Comparison of ENCODE assay signal across 31 mouse cellular contexts in genomic region chr10:126385644-126386043, GRCm38 (mm10).
"Had no signal": no experiment of that assay in that cellular context is flagged by ENCODE, and none has a peak within 500 bp of the region (broad histone marks: within the 10 kb centered on the region; RNA-seq: fewer than 3 reads in every experiment).

No protein-coding gene starts in this region.

- H3K9ac ChIP-seq: limb, embryonic 12.5 days; limb, embryonic 13.5 days; limb, embryonic 15.5 days; liver, embryonic 12.5 days; liver, embryonic 13.5 days; liver, embryonic 14.5 days; liver, embryonic 15.5 days; liver, postnatal 0 days; lung, embryonic 14.5 days; lung, embryonic 15.5 days; midbrain, embryonic 12.5 days; midbrain, embryonic 15.5 days; neural tube, embryonic 12.5 days had no signal

- H3K27me3 ChIP-seq: limb, embryonic 12.5 days; limb, embryonic 13.5 days; limb, embryonic 15.5 days; liver, embryonic 12.5 days; liver, embryonic 13.5 days; liver, embryonic 15.5 days; lung, embryonic 15.5 days; megakaryocyte, embryonic 14.5 days; midbrain, embryonic 12.5 days; midbrain, embryonic 15.5 days; neural tube, embryonic 12.5 days had no signal

- H3K4me1 ChIP-seq: limb, embryonic 15.5 days; liver, embryonic 12.5 days; liver, embryonic 13.5 days; liver, embryonic 15.5 days; lung, embryonic 15.5 days; megakaryocyte, embryonic 14.5 days; midbrain, embryonic 10.5 days; midbrain, embryonic 12.5 days; midbrain, embryonic 15.5 days; neural tube, embryonic 12.5 days had no signal

- H3K27ac ChIP-seq: left cerebral cortex, adult 2 months; limb, embryonic 10.5 days; limb, embryonic 12.5 days; limb, embryonic 13.5 days; limb, embryonic 15.5 days; liver, embryonic 12.5 days; liver, embryonic 13.5 days; liver, embryonic 14.5 days; liver, embryonic 15.5 days; lung, embryonic 15.5 days; macrophage; midbrain, embryonic 10.5 days; midbrain, embryonic 12.5 days; midbrain, embryonic 15.5 days; neural tube, embryonic 12.5 days had no signal

- ATAC-seq: liver, embryonic 12.5 days; liver, postnatal 0 days; lung, postnatal 0 days; midbrain, embryonic 15.5 days; midbrain, embryonic 16.5 days had no signal

- H3K9me3 ChIP-seq: limb, embryonic 10.5 days; limb, embryonic 15.5 days; liver, embryonic 13.5 days; liver, embryonic 15.5 days; lung, embryonic 15.5 days; midbrain, embryonic 10.5 days; midbrain, embryonic 12.5 days; midbrain, embryonic 15.5 days; neural tube, embryonic 12.5 days had no signal

- H3K36me3 ChIP-seq: limb, embryonic 10.5 days; limb, embryonic 12.5 days; limb, embryonic 13.5 days; limb, embryonic 15.5 days; liver, embryonic 12.5 days; liver, embryonic 13.5 days; liver, embryonic 15.5 days; lung, embryonic 15.5 days; midbrain, embryonic 10.5 days; midbrain, embryonic 12.5 days; midbrain, embryonic 15.5 days; neural tube, embryonic 12.5 days had no signal

- DNase-seq: left cerebral cortex, postnatal 4 days; liver; liver, embryonic 13.5 days; liver, postnatal 0 days; lung, adult 18-20 months; lung, adult 2 months; lung, postnatal 10 days; lung, postnatal 14 days; lung, postnatal 36 days; lung, postnatal 4 days; midbrain, embryonic 14.5 days had no signal

- H3K4me3 ChIP-seq: left cerebral cortex, adult 2 months; limb, embryonic 10.5 days; limb, embryonic 12.5 days; limb, embryonic 13.5 days; limb, embryonic 15.5 days; liver, embryonic 12.5 days; liver, embryonic 13.5 days; liver, embryonic 15.5 days; lung, embryonic 15.5 days; megakaryocyte, embryonic 14.5 days; midbrain, embryonic 10.5 days; midbrain, embryonic 12.5 days; midbrain, embryonic 15.5 days; myocyte; neural tube, embryonic 12.5 days had no signal

- H3K4me2 ChIP-seq: limb, embryonic 12.5 days; limb, embryonic 13.5 days; limb, embryonic 15.5 days; liver, embryonic 11.5 days; liver, embryonic 12.5 days; liver, embryonic 13.5 days; liver, embryonic 15.5 days; lung, embryonic 14.5 days; lung, embryonic 15.5 days; midbrain, embryonic 12.5 days; midbrain, embryonic 15.5 days; neural tube, embryonic 12.5 days had no signal
